ENCODE assay signal across 7 mouse cellular contexts in the genomic region with DNA sequence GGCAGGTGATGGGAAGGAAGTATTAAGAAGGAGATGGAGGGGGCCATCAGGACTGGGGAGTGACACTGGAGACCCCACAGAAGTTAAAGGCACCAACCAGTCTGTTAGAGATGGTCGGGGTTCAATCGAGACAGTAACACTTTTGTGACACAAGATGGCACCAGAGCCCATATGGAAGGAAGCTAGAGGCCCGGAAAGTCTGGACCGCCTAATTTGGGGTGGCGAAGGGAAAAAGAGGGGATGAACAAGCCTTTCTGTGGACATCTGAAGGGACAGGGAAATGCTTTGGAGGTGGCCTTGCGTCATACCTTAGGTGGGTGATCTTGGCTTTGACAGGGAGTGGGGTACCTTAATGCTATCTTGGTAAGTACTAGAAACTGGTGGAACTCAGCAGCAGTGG. TPM values are rescaled to one million over a fixed set of nuclear protein-coding genes. Genes with fewer than 3 reads are reported as not detected.
DNase-seq lines count a peak whose midpoint lies in the region; TF ChIP-seq lines count a peak whose summit lies in the region.

No protein-coding gene starts in this region.

- peaks cover 89% of the 10 kb centered on the region for H3K36me3 ChIP-seq in E14TG2a.4 (ENCODE audit: insufficient read depth, low read length)

- DNase-seq in kidney, adult 9 months: peak; percentile 12
- no peak for DNase-seq in kidney, adult 8-10 months
- peak; percentile 45 for DNase-seq in 416B (ENCODE audit: low read depth)
- DNase-seq in embryo, embryonic 11.5 days (ENCODE audit: low read depth, low spot score): peak; percentile 23
- DNase-seq in urinary bladder, adult 2 months (ENCODE audit: low spot score): no peak
- DNase-seq in urinary bladder, adult 18-20 months (ENCODE audit: low spot score in 2 of 2): no peak

- H3K9me3 ChIP-seq in E14TG2a.4 (ENCODE audit: low read length): no peaks in the 10 kb centered on the region

- H3K4me1 ChIP-seq in E14TG2a.4 (replicated peaks; ENCODE audit: low read depth, low read length): no peaks in the 10 kb centered on the region

- TF ChIP-seq CTCF in E14TG2a.4 (conservative IDR thresholded peaks at IDR 0.05; ENCODE audit: low read length): peak; percentile 44

- H3K27me3 ChIP-seq in E14TG2a.4 (ENCODE audit: insufficient read depth, low read length): no peaks in the 10 kb centered on the region

- H3K4me3 ChIP-seq in E14TG2a.4 (replicated peaks; ENCODE audit: low read length): no peak overlapping the region

RNA-seq across cellular contexts. Expression of gene Sh2b2, which starts 35.0 kb away (rescaled TPM):
- 1.8 and 2.2 TPM in 2 replicates for polyA plus RNA-seq in urinary bladder, adult 2 months (2012; rRNA removed)

Comparison
In these comparisons a context has a peak if more than half of its experiments do, and no peak if none do; other contexts are left out.
1. DNase-seq: peak in kidney, adult 9 months (single experiment), 416B (single experiment) and embryo, embryonic 11.5 days (single experiment); none in kidney, adult 8-10 months (0 of 2), urinary bladder, adult 2 months (single experiment) and urinary bladder, adult 18-20 months (0 of 2).